Mouse (Mus musculus): ENCODE measurements around the gene Astn1. TPM values are rescaled to one million over a fixed set of nuclear protein-coding genes. Genes with fewer than 3 reads are reported as not detected.

The Astn1 gene
- total RNA-seq, 2 experiments from 2014 or later, result 173 to 179 TPM

GRCm38 (mm10) chr1:158701336-158701735, 339.3 kb downstream of the Astn1 start:
- DNase-seq (ENCODE audit: extremely low spot score in 1 of 2, low spot score in 1 of 2), result no peak

- DNase-seq (ENCODE audit: extremely low spot score in 1 of 2, low spot score in 1 of 2), result peak in 1 of 2 experiments; percentile 45
Measured at GRCm38 (mm10) chr1:158713301-158714095, 351.4 kb downstream of the Astn1 start.

GRCm38 (mm10) chr1:158732868-158733496, 370.9 kb downstream of the Astn1 start:
- peak in 1 of 2 experiments; percentile 10 for DNase-seq (ENCODE audit: extremely low spot score in 1 of 2, low spot score in 1 of 2)

- no peak for DNase-seq (ENCODE audit: extremely low spot score in 1 of 2, low spot score in 1 of 2)
Measured at GRCm38 (mm10) chr1:158739132-158739919, 377.3 kb downstream of the Astn1 start.

- no peak for DNase-seq (ENCODE audit: extremely low spot score in 1 of 2, low spot score in 1 of 2)
Measured at GRCm38 (mm10) chr1:158740161-158740766, 378.2 kb downstream of the Astn1 start.

GRCm38 (mm10) chr1:158740949-158741348, 378.9 kb downstream of the Astn1 start:
- no peak for DNase-seq (ENCODE audit: extremely low spot score in 1 of 2, low spot score in 1 of 2)

Small RNA genes lying within 50 kb of the gene (microRNA-seq; reads per million reads assigned to microRNA genes)
- 292 to 366 reads per million in 2 experiments for gene Mir488

Other genes with a start within 250 kb of the Astn1 start
- 10 to 100 TPM; 82.2 to 88.3 TPM for gene Brinp2, start 5.9 kb upstream of the Astn1 start, total RNA-seq (2021)

Data from layer of hippocampus, postnatal 25 days (tissue).